Mouse (Mus musculus) macrophage (primary cell): Measurements from ENCODE around the gene Pld5. TPM values are rescaled to one million over a fixed set of nuclear protein-coding genes. Genes with fewer than 3 reads are reported as not detected.
"Not testable (repeated sequence)": the region's sequence is repeated elsewhere in the genome, so short reads cannot be mapped to it uniquely, and the experiment has no call there.

Experiments
- H3K27ac ChIP-seq: fragments of 350-480 bp; formaldehyde crosslinking; 2 replicates; pipeline ENCODE4 v1.9.0; 2021
- H3K36me3 ChIP-seq: fragments of 350-480 bp; formaldehyde crosslinking; 2 replicates; pipeline ENCODE4 v1.9.0; 2021; ENCODE audit errors: inconsistent target
- H3K4me3 ChIP-seq: fragments of 350-480 bp; formaldehyde crosslinking; 2 replicates; pipeline ENCODE4 v1.9.0; 2021; ENCODE audit errors: inconsistent target
- H3K79me2 ChIP-seq: fragments of 350-480 bp; formaldehyde crosslinking; 2 replicates; pipeline ENCODE4 v1.9.0; 2021; ENCODE audit errors: inconsistent target
- WGBS: methylation state at CpG from one replicate; pipeline ENCODE4 v1.1.7; 2026; ENCODE audit warnings: inconsistent platforms; ENCODE audit not compliant: missing documents; 5-methylcytosine and 5-hydroxymethylcytosine counted together
- polyA plus RNA-seq: library from polyadenylated mRNA; stranded (reverse); fragments of 250-400 nt; gene quantifications from 3 replicates; pipeline ENCODE4 v1.2.4, GENCODE M21; 2018; ENCODE audit warnings: inconsistent platforms

Pld5 gene
- polyA plus RNA-seq, 1 experiment from 2014 or later = not detected

GRCm38 (mm10) chr1:175997076-175997651, 277.9 kb downstream of the Pld5 start:
- Histone ChIP-seq H3K4me3 (no peak overlapping the region), H3K36me3 (no peaks in the 10 kb centered on the region), H3K27ac (no peak overlapping the region), H3K79me2 (no peaks in the 10 kb centered on the region)
- WGBS = 80% methylated on average over 7 of the region's 7 CpGs

DNA sequence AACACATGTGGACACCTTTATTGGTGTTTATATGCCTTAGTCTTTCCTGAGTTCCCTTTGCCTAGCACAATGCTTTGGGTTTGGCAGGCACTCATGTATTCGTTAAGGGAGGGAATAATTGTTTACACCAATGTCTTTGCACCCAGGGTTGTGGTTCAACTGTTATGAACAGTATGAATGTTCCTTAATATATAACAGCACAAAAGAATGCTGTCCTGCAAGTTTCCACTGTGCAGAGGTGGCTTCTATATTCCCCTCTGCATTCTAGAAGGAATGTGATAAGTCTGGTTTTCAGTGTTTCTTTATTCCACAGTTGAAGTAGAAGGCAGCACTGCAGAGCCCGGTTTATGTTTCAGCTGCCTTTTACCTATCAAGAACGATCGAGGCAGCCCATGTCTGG, 286.2 kb downstream of the Pld5 start:
- no peaks in the 10 kb centered on the region for H3K36me3 ChIP-seq
- no peaks in the 10 kb centered on the region for H3K79me2 ChIP-seq
- H3K4me3 ChIP-seq = no peak overlapping the region
- H3K27ac ChIP-seq = no peak overlapping the region
- WGBS = 98% methylated on average over 4 of the region's 4 CpGs

DNA sequence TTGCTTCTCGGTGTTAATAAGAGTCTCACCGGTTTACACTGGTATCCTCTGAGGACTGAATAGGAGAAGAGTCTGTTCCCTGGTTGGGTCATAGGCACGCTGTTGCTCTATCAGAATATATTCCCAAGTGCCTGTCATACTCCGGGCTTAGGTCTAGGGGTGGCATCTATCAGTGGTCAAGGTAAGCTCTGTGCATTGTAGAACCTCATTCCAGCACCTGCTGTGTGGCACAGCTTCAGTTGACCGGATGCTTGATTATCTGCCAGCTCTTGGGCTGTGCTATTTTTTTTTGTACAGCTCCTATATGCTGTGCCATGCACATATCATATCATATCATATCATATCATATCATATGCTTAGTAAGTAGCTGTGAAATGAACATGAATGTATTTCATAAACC, 286.7 kb downstream of the Pld5 start:
- WGBS = 91% methylated on average over 5 of the region's 5 CpGs
- Histone ChIP-seq H3K4me3 (no peak overlapping the region), H3K79me2 (no peaks in the 10 kb centered on the region), H3K36me3 (no peaks in the 10 kb centered on the region), H3K27ac (no peak overlapping the region)

- H3K4me3 ChIP-seq, H3K27ac ChIP-seq, H3K79me2 ChIP-seq, H3K36me3 ChIP-seq: not testable (repeated sequence)
- WGBS = 93% methylated on average over 7 of the region's 7 CpGs
Observed at GRCm38 (mm10) chr1:175979014-175979413, 296.1 kb downstream of the Pld5 start, which contains the start of gene Rbm8a2. Gene Rbm8a2, minus strand, starts transcription at chr1:175979114.

DNA sequence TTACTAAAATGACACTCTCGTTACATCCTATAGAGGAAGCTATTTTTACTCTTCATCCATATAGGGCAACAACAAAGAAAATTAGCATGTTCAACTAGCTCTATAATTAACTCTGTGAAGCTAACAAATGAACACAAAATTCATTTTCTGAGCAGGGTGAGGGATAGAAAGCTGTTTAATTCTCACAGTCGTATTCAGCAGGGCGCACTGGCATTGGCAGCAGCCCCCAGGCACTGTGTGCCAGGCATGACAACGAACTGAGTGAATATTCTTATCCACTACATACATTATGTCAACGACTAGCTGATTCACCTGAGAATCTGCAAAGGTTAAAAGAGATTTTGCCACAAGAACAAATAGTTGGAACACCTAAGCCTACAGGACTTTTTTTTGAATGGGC, 304.4 kb downstream of the Pld5 start:
- no peak overlapping the region for H3K27ac ChIP-seq
- WGBS = 85% methylated on average over 5 of the region's 5 CpGs
- no peaks in the 10 kb centered on the region for H3K36me3 ChIP-seq
- no peaks in the 10 kb centered on the region for H3K79me2 ChIP-seq
- no peak overlapping the region for H3K4me3 ChIP-seq

DNA sequence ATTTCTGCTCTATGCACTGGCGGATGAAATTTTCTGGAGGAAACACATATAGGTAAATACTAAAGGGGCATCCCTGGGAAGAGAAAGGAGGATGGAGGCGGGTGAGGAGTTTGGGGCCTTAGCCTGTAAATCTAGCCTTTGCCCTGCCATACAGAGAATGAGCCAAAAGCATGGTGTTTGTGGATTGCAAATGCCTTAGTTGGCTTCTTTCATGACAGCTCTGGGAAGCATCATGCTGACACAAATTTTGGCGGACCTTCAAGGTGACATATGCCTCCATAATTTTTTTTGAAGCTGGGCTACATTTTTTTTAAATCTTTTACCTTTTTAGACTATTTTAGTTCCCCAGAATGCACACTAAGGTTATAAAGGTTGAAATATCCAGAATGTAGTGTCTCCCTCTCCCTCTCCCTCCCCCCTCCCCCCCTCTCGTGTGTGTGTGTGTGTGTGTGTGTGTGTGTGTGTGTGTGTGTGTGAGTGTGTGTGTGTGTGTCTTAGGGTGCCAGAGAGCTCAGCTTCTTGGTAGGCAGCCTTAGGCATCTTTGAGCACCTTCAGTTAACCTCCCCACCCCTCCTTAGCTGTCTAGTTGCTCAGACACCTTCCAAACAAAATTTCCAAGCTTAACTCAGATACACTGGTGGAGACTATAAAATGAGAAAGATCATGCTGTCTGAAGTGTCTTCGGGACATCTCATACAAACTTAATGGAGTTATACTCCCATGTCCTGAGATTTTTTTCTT, 307.9 kb downstream of the Pld5 start:
- no peaks in the 10 kb centered on the region for H3K36me3 ChIP-seq
- no peaks in the 10 kb centered on the region for H3K79me2 ChIP-seq
- no peak overlapping the region for H3K4me3 ChIP-seq
- WGBS = 91% methylated on average over 4 of the region's 5 CpGs
- no peak overlapping the region for H3K27ac ChIP-seq

- WGBS = 88% methylated on average over 2 of the region's 2 CpGs
- Histone ChIP-seq H3K4me3 (no peak overlapping the region), H3K36me3 (no peaks in the 10 kb centered on the region), H3K27ac (no peak overlapping the region), H3K79me2 (no peaks in the 10 kb centered on the region)
Observed at GRCm38 (mm10) chr1:175961786-175962185, 313.3 kb downstream of the Pld5 start.

DNA sequence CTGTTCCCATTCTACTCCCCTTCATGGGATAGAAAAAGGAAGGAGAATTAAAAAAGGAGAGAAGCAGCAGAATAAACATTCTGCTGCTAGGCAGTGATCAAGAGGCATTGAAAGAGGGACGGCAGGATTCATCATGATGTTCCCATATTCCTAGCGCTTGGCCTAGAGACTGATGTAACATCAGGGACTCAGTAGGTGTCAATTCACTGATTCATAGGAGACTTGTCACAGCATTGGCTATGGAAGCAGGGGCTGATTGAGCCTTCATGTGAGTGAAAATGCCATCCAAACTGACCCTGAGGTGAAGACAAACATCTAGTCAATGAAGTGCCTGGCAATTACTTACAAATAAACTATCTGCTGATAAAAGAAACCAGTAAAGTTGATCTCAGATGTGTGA, 324.3 kb downstream of the Pld5 start:
- Histone ChIP-seq H3K4me3 (no peak overlapping the region), H3K79me2 (no peaks in the 10 kb centered on the region), H3K27ac (no peak overlapping the region), H3K36me3 (no peaks in the 10 kb centered on the region)
- 100% methylated on average over 2 of the region's 2 CpGs for WGBS

DNA sequence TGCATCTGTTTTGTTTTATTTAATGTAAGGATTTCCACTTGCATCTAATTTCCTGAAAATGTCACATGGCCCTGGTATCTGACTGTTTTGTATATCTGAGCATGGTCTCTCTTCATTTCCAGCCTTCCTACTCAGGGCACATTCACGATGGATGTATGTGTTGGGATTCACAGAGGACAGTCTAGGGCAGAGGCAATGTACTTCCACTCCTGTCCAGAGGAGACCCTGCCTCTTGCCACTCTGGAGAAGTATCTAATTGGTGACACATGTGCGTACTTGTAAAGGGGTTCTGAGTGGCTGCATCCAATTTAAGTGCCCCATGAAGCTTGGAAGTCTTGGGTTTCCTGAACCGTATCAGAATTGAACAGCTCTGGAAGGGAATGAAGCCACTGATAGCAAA, 324.7 kb downstream of the Pld5 start:
- Histone ChIP-seq H3K4me3 (no peak overlapping the region), H3K27ac (no peak overlapping the region), H3K36me3 (no peaks in the 10 kb centered on the region), H3K79me2 (no peaks in the 10 kb centered on the region)
- 90% methylated on average over 2 of the region's 3 CpGs for WGBS

DNA sequence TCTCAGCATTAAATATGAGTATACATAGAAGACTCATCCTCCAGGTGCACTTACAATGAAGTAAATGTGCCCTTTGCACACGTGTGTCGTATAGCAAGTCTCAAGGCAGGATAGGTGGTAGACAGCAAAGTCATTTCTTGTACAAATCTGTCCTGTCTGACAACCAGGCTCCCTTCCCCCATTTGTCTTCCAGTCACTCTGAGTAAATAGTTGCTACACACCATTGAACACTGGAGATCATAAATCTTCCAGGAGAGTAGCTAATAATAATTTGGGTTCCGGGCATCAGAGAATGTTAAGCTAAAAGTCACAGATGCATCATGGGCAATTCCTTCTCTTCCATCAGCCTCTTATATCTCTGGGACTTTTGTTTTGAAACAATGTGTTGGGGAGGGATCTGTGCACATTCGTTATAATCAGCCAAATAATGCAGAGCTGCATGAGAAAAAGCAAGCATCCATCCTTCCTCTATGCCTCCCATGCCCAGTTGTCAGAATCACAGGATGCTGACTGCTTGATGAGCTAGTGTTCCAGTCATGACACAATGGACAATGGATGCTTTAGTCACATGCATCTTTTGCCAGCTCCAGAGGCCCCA, 328.3 kb downstream of the Pld5 start:
- Histone ChIP-seq H3K36me3 (no peaks in the 10 kb centered on the region), H3K27ac (no peak overlapping the region), H3K79me2 (no peaks in the 10 kb centered on the region), H3K4me3 (no peak overlapping the region)
- WGBS = 85% methylated on average over 4 of the region's 4 CpGs

DNA sequence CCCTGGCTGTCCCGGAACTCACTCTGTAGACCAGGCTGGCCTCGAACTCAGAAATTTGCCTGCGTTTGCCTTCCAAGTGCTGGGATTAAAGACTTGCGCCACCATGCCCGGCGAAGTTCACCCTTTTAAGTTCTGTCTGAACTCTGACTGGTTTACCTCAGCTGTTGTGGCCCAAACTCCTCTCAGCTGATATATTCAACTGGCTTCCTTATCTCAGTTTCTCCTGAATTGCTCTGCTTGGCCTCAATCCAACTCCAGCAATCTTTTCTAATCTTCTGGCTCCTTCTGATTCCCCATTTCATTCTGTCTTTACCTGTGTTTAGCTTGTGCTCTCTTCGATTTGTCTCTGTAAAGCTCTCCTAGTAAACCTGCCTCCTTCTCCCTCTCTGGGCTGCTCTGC, 331.9 kb downstream of the Pld5 start:
- Histone ChIP-seq H3K36me3 (no peaks in the 10 kb centered on the region), H3K79me2 (no peaks in the 10 kb centered on the region), H3K27ac (no peak overlapping the region), H3K4me3 (no peak overlapping the region)
- WGBS = 96% methylated on average over 7 of the region's 7 CpGs

- H3K79me2 ChIP-seq = no peaks in the 10 kb centered on the region
- no peaks in the 10 kb centered on the region for H3K36me3 ChIP-seq
- 85% methylated on average over 3 of the region's 3 CpGs for WGBS
Observed at GRCm38 (mm10) chr1:175938731-175939130, 336.4 kb downstream of the Pld5 start.

DNA sequence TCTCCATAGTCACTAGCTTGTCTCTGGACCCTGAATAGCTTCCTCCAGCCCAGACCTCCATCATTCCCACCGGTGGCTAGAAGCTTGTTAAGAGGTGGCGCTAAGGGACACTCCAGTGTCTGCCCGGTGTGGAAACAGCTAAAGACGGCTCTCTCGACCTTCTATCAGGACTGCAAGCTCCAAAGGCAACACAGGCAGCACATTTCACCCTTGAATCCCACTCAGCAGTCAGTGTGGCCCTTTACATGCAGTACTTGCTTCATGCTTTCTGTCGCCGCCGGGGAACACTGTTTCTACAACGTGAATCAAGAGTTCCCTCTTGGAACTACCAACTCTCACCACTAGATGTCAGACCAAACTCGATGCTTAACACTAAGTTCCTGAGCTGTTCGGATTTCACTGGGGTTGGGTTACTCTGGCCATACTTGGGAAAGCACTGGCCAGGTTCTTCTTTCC, 338.8 kb downstream of the Pld5 start:
- no peaks in the 10 kb centered on the region for H3K36me3 ChIP-seq
- WGBS = 21% methylated on average over 11 of the region's 11 CpGs
- H3K27ac ChIP-seq = no peak overlapping the region
- no peak overlapping the region for H3K4me3 ChIP-seq
- H3K79me2 ChIP-seq = no peaks in the 10 kb centered on the region

More at GRCm38 (mm10) chr1:175938731-175939130, 336.4 kb downstream of the Pld5 start:
- no peak overlapping the region for H3K4me3 ChIP-seq
- no peak overlapping the region for H3K27ac ChIP-seq

DNA sequence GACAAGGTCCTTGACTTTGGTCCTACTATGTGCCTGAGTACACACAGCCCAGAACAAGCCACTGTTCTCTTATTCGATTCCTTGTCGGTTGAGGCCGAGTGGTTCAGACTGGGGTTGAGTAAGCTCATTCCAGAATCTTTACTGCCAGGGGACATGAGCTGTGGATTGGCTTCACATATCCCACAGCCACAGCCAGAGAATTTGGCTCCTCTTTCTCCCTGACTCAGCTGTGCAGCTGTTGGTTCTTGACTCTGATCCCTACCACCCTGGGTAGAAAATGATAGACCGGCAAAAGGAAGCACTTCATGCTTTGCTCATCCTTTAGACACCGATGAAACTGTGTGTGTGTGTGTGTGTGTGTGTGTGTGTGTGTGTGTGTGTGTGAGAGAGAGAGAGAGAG, 343.7 kb downstream of the Pld5 start:
- Histone ChIP-seq H3K36me3 (no peaks in the 10 kb centered on the region), H3K79me2 (no peaks in the 10 kb centered on the region), H3K4me3 (no peak overlapping the region), H3K27ac (no peak overlapping the region)
- WGBS = 96% methylated on average over 5 of the region's 5 CpGs
